Mouse (Mus musculus): ENCODE measurements around the gene Wipf1.

DNA sequence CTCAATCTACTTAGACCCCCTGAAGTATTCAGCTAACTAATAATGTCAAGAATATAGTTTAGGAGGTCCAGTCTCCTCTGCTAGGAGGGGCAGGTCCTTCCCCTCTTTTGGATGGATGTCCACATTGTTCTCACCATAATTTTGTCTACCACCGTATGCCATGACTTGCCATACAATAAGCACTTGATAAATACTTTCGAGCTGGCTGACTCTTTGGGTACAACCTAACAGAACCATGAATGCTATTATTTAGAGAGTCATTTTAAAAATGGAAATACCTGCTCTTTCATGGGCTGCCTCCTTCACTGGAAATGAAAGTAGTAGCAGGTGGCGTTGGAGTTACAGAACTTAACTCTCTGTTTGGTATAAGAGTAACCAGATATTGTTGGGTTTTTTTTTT lies 139.6 kb downstream of the Wipf1 start:
- TF ChIP-seq CTCF (IDR thresholded peaks at IDR 0.05; ENCODE audit: low read depth, low read length) (no peak), GATA1 (IDR thresholded peaks at IDR 0.05; ENCODE audit: borderline replicate concordance, low read length) (no peak), TAL1 (conservative IDR thresholded peaks at IDR 0.05; ENCODE audit: low read depth, low read length) (no peak), GATA2 (IDR thresholded peaks at IDR 0.05; ENCODE audit: borderline replicate concordance, low read depth, low read length) (no peak)

Data from G1E (cell line).